Mouse (Mus musculus) left cerebral cortex, postnatal 4 days (tissue): ENCODE measurements around the gene Pfkfb3. TPM values are rescaled to one million over a fixed set of nuclear protein-coding genes. Genes with fewer than 3 reads are reported as not detected.

Experiments used
- DNase-seq: peaks from one replicate; pipeline ENCODE4 v3.0.0-alpha.2; 2022
- intact Hi-C: fragments of 180-260 bp; cut with DNase I; formaldehyde crosslinking; loops from one replicate; pipeline ENCODE4 v1.15.1; 2025
- total RNA-seq, 2 experiments: library from RNA; stranded (reverse); gene quantifications; 2 replicates each; pipeline ENCODE4 v1.2.3; 2021

The Pfkfb3 gene
- 10 to 100 TPM; 55.3 to 57.4 TPM for total RNA-seq

- intact Hi-C loops = no loop called here
- peak; percentile 54 for DNase-seq
These were observed at the start of gene Pfkfb3 for GRCm38 (mm10) chr2:11553471-11554400. Gene Pfkfb3 (minus strand): TSS chr2:11554077.

GRCm38 (mm10) chr2:11602506-11603489, 48.9 kb upstream of the Pfkfb3 start:
- intact Hi-C loops = loop anchor here (1.0 kb wide), 1 partner anchor 85 kb away; no protein-coding TSS in a partner anchor
- DNase-seq = peak; percentile 96

- intact Hi-C loops = no loop called here
- no peak for DNase-seq
These were observed 47.9 kb upstream of the Pfkfb3 start for GRCm38 (mm10) chr2:11601795-11602194.

GRCm38 (mm10) chr2:11597906-11598305, 44.0 kb upstream of the Pfkfb3 start:
- intact Hi-C loops = loop anchor here (10.0 kb wide), 1 partner anchor 113 kb away; no protein-coding TSS in a partner anchor
- no peak for DNase-seq

- intact Hi-C loops = loop anchor here (10.0 kb wide), 1 partner anchor 112 kb away; no protein-coding TSS in a partner anchor
- no peak for DNase-seq
These were observed 42.8 kb upstream of the Pfkfb3 start for GRCm38 (mm10) chr2:11596690-11597089.

GRCm38 (mm10) chr2:11587996-11588395, 34.1 kb upstream of the Pfkfb3 start:
- no peak for DNase-seq
- intact Hi-C loops = no loop called here

- DNase-seq = no peak
- intact Hi-C loops = no loop called here
These were observed 25.5 kb upstream of the Pfkfb3 start for GRCm38 (mm10) chr2:11579399-11579798.

GRCm38 (mm10) chr2:11578187-11578586, 24.3 kb upstream of the Pfkfb3 start:
- no peak for DNase-seq
- intact Hi-C loops = no loop called here

- intact Hi-C loops = no loop called here
- DNase-seq = no peak
These were observed 19.8 kb upstream of the Pfkfb3 start for GRCm38 (mm10) chr2:11573684-11574083.

- intact Hi-C loops = no loop called here
These were observed 17.2 kb upstream of the Pfkfb3 start for GRCm38 (mm10) chr2:11571004-11571535.

GRCm38 (mm10) chr2:11568471-11568870, 14.6 kb upstream of the Pfkfb3 start:
- DNase-seq = no peak
- intact Hi-C loops = no loop called here

More at GRCm38 (mm10) chr2:11571004-11571535, 17.2 kb upstream of the Pfkfb3 start:
- no peak for DNase-seq

- DNase-seq = peak; percentile 40
These were observed 14.0 kb upstream of the Pfkfb3 start for GRCm38 (mm10) chr2:11567781-11568362.

GRCm38 (mm10) chr2:11566898-11567297, 13.0 kb upstream of the Pfkfb3 start:
- DNase-seq = no peak
- intact Hi-C loops = no loop called here

More at GRCm38 (mm10) chr2:11567781-11568362, 14.0 kb upstream of the Pfkfb3 start:
- intact Hi-C loops = no loop called here

GRCm38 (mm10) chr2:11566241-11566640, 12.4 kb upstream of the Pfkfb3 start:
- intact Hi-C loops = no loop called here
- DNase-seq = no peak

GRCm38 (mm10) chr2:11564768-11565167, 10.9 kb upstream of the Pfkfb3 start:
- intact Hi-C loops = no loop called here
- DNase-seq = no peak

GRCm38 (mm10) chr2:11563256-11563655, 9.4 kb upstream of the Pfkfb3 start:
- intact Hi-C loops = no loop called here
- no peak for DNase-seq

- DNase-seq = no peak
- intact Hi-C loops = no loop called here
These were observed 4.8 kb upstream of the Pfkfb3 start for GRCm38 (mm10) chr2:11558654-11559053.

- intact Hi-C loops = no loop called here
- DNase-seq = no peak
These were observed 3.4 kb upstream of the Pfkfb3 start for GRCm38 (mm10) chr2:11557244-11557643.

GRCm38 (mm10) chr2:11555316-11555715, 1.4 kb upstream of the Pfkfb3 start:
- no peak for DNase-seq

GRCm38 (mm10) chr2:11552966-11553451, 868 bp downstream of the Pfkfb3 start:
- DNase-seq = peak; percentile 25
- intact Hi-C loops = no loop called here

More at GRCm38 (mm10) chr2:11555316-11555715, 1.4 kb upstream of the Pfkfb3 start:
- intact Hi-C loops = no loop called here
